Mouse (Mus musculus) lung, postnatal 14 days (tissue): Measurements from ENCODE around the gene Mprip.
"Not testable (repeated sequence)": the region's sequence is repeated elsewhere in the genome, so short reads cannot be mapped to it uniquely, and the experiment has no call there.

Experiments used
- DNase-seq: peaks from one replicate; pipeline ENCODE4 v3.0.0; 2021

The Mprip gene

GRCm38 (mm10) chr11:59656016-59656415 lies 5.1 kb upstream of the Mprip start:
- no peak for DNase-seq

- DNase-seq, result no peak
Observed at GRCm38 (mm10) chr11:59661601-59662248, 620 bp downstream of the Mprip start.

- peak; percentile 96 for DNase-seq
Observed at GRCm38 (mm10) chr11:59662249-59662788, 1.2 kb downstream of the Mprip start.

- DNase-seq, result no peak
Observed at GRCm38 (mm10) chr11:59662877-59663775, 2.0 kb downstream of the Mprip start.

- DNase-seq, result no peak
Observed at GRCm38 (mm10) chr11:59663776-59664320, 2.7 kb downstream of the Mprip start.

- DNase-seq, result peak; percentile 68
Observed at GRCm38 (mm10) chr11:59664818-59665217, 3.7 kb downstream of the Mprip start.

GRCm38 (mm10) chr11:59671049-59671693 lies 10.1 kb downstream of the Mprip start:
- no peak for DNase-seq

GRCm38 (mm10) chr11:59674013-59674412 lies 12.9 kb downstream of the Mprip start:
- no peak for DNase-seq

DNA sequence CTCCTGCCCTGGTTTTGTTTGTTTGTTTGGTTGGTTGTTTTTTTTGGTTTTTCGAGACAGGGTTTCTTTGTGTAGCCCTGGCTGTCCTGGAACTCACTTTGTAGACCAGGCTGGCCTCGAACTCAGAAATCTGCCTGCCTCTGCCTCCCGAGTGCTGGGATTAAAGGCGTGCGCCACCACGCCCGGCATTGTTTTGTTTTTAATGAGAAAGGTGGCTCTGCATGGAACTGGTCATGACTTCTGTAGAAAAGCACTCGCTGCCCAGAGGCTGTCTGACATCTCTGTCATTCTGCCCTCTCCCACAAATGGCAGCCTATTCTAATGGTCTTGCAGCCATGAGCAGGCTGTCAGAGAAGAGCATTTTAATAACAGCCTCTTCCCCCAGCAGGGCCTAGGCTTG lies 13.6 kb downstream of the Mprip start:
- DNase-seq, result not testable (repeated sequence)

- no peak for DNase-seq
Observed at GRCm38 (mm10) chr11:59677767-59678166, 16.7 kb downstream of the Mprip start.

DNA sequence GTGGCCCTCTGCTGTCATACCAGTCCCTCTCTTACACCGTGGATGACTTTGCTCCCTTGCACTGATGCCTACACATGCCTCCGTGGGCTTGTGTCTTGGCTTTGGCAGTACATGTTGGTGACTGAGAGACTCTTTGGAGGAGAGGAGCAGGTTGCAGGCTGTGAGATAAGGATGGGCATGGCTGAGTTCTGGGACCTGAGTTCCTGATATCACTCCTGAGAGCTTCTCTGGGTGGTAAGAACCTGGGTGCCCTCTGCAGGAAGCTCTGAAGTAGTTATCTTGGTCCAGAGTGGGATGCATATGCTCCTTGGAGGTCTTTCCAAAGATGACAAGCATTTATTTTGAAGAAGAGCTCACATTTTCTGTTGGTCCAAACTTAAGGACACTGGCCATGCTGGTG lies 17.6 kb downstream of the Mprip start:
- DNase-seq, result no peak

DNA sequence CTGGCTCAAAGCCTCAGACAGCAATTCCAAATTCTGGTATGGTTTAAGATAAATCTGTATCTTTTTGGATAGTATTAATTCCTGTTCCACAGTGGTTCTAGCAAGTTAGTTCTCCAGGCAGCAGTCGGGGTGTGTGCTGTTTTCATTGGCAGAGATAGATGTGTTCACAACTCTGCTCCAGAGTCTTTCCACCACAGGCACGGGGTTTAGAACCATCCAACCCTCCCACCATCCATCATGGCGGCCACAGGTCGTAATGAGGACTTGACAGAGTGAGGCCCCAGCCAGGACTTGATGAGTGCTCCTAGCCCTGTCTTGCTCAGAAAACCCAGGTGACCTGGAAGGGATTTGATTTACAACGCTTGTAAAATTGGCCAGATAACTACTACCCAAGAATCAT lies 19.0 kb downstream of the Mprip start:
- DNase-seq, result no peak

DNA sequence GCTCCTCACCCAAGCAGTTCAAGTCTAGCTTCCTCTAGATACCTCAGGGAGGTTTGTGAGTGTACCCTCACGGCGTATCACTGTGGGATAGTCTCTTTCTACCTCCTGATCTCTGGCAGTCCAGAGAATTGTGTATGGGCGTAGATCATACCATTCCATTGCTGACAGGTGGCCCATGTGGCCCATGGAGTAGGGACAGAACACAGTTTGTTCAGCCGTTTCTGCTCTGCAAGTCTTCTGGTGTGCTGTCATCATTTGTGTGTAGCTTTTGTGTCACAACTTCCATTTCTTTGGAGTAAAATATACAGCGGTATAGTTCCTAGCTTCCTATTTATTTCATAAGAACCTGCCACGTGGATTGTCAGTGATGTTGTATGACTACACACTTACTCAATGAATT lies 23.9 kb downstream of the Mprip start:
- no peak for DNase-seq

GRCm38 (mm10) chr11:59694533-59694932 lies 33.4 kb downstream of the Mprip start:
- DNase-seq, result peak; percentile 71

- DNase-seq, result no peak
Observed at GRCm38 (mm10) chr11:59695550-59695949, 34.4 kb downstream of the Mprip start.

- no peak for DNase-seq
Observed at GRCm38 (mm10) chr11:59697572-59697971, 36.5 kb downstream of the Mprip start.

DNA sequence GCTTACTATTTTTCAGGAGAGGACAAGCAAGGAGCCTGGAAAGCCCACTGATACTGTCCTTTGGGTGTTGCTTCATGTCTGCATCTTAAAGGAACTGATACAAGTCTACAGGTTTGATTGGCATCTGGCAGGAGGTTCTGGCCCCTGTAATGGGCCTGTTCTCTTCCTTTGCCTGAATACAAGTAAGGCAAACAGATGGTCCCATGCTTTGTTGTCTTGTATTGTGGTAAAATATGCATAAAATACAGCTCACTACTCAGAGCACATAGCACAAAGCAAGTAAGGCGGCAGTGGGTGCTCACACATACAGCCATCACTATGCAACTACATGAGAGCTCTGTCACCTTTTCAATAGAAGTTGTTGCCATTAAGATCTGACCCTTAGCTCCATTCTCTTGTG lies 39.7 kb downstream of the Mprip start:
- no peak for DNase-seq

GRCm38 (mm10) chr11:59705113-59705512 lies 44.0 kb downstream of the Mprip start:
- DNase-seq, result peak; percentile 32

DNA sequence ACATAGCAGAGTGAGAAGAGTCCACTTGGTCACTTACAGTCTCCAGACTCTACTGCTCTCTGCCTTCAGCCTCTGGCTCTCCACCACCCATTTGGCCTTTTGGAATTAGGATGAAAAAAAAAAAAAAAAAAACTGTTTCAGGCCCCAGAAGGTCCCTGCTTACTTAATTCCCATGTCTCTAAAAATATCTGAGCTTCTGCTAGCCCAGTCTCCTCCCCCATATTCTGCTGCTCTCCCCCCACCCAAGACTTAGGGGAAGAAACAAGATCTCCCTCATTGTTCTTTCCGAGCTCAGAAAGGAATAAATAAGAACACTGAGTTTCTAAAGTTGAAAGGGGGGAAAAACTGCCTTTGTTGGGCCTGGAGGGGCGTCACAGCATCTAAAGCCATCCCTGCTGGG lies 46.4 kb downstream of the Mprip start:
- no peak for DNase-seq

DNA sequence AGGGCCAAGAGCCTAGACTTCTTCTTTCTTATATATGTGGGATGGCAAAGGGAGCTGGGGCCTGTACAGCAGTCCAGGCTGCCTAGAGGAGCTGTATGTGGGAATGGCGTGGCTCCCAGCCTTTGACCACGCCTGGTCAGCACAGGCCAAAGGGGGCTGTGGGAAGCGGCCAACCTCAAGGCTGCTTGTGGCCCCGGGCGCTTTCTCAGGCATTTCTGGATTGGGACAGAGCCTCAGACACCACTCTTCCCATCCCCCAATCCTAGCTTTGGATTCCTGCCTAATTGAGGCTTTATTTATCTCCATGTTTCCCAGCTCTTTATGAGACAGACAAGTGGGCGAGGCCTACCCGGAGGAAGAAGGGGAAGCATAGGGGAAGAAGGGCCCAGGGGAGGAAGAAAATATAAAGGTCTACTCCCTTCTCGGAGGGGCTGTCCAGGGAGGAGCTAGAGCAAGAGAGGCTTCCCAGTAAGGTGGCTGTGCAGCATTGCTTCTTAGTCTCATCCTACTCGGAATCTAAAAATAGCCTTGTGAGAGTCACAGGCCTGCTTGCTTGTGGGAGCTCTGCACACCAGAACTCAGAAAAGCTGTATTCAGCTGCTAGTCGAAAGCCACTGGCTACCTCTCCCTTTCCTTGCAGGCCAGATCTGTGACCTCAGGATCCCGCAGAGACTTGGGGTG lies 47.0 kb downstream of the Mprip start:
- DNase-seq, result peak; percentile 78

GRCm38 (mm10) chr11:59715424-59715840 lies 54.3 kb downstream of the Mprip start:
- DNase-seq, result peak; percentile 57

- DNase-seq, result no peak
Observed at GRCm38 (mm10) chr11:59717801-59718291, 56.7 kb downstream of the Mprip start.
